Mouse (Mus musculus) lung, postnatal 14 days (tissue): ENCODE measurements around the gene Rassf3.

ENCODE experiments used
- DNase-seq: peaks from one replicate; pipeline ENCODE4 v3.0.0; 2021

Rassf3 gene

DNA sequence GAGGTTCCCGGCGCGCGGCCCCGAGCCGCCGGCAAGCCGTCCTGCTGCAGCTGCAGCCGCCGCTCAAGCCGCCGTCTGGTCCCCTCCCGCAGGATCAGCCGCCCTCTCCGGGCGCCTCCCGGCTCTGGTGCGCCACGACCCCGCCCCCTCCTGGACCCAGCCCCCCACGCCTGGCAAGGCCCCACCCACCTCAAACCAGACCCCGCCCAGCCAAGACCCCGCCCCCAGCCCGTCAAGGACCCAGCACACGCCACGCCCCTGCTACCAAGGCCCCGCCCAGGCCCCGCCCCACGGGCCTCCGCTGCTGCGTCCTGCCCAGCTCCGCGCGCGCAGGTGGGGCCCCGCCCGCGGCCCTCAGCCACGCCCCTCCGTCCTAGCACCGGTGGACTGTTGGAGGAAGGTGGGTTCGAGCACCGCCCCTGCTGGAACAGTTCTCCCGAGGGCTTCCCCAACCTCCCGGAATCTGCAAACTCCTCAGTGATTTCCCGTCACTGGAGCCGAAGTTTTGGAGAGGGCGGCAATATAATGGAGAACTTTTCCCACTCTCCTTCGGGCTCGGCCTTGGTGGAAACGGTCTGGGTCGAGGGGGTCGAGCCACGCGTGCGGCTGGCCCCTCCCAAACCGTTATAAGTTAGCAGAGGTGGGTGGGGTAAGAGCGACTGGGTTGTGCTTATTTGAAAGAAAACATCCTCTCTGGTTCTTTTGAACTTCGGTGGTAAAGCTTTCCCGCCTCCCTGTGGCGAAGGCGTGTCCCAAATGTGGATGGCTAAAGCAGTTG, at the start of gene Rassf3:
Rassf3 (minus strand) TSS at position 158 of the 778 bp plus-strand sequence.
- peak; percentile 98 for DNase-seq

DNA sequence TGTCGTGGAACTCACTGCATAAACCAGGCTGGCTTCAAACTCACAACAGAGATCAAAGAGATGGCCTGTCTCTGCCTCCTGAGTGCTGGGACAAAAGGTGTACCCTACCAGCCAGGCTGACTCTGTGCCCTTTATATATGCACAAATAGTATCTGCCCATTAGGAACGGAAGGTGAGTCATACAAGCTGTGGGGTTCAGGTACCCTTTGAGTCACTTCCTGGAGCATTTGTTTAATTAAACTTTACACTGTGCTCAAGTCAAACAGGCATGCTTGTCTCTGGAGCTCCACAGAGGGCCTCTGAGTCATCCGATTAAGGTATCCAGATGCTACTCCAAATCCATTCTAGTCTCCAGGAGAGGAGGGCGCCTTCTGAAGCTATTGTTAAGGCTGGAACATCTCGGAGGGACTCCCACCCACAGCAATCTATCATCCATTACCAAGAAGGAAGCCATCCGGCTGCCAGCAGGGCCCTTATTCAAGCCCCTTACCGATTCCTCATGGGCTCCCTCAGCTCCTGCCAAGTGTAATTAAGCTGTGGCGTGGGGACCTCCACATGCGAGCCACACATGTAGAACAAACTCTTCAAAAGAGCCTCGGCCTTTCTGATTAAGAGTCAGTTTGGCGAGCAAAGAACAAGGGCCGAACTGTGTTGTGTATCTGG, 44.9 kb upstream of the Rassf3 start:
- DNase-seq: no peak

DNA sequence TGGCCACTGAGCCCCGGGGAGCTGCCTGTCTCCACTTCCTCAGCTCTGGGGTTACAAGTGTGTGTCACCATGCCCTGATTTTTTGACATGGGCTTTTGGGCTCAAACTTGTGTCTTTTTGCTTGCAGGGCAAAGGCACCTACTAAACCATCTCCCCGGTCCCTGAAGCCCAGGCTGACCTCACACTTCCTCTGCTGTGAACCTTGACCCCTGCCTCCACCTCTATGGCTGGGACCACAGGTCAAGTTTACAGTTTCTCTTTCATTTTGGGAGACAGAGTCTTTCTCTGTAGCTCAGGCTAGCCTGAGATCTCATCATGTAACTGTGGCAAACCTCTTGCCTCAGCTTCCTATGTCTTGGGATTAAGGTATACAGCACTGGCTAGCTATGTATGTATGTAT, 43.6 kb upstream of the Rassf3 start:
- DNase-seq: no peak

DNA sequence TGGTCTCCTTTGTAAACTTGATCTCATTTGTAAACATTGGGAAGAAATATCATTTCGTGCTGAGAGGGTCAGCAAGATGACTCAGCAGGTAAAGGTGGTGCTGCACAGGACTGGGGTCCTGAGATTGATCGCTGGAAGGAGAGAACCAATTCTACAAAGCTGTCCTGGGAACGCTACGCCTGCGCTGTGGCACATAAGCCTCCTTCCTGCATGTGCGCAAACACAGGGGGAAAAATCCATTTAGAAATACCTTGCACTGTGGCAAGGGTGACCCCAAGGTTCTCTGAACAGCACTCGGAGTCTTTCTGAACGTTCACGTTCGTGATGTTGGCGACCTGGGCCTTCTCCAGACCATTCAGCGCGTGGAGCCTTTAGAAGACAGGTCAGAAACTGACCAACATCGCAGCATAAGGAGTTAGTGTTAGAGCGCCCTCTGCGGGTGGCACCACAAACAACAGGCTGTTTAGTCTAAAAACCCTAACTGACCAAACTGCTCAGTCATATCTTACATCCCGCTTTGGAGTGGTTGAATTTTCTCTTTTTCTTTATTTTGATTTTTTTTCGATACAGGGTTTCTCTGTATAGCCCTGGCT, 40.0 kb upstream of the Rassf3 start:
- peak; percentile 93 for DNase-seq

DNA sequence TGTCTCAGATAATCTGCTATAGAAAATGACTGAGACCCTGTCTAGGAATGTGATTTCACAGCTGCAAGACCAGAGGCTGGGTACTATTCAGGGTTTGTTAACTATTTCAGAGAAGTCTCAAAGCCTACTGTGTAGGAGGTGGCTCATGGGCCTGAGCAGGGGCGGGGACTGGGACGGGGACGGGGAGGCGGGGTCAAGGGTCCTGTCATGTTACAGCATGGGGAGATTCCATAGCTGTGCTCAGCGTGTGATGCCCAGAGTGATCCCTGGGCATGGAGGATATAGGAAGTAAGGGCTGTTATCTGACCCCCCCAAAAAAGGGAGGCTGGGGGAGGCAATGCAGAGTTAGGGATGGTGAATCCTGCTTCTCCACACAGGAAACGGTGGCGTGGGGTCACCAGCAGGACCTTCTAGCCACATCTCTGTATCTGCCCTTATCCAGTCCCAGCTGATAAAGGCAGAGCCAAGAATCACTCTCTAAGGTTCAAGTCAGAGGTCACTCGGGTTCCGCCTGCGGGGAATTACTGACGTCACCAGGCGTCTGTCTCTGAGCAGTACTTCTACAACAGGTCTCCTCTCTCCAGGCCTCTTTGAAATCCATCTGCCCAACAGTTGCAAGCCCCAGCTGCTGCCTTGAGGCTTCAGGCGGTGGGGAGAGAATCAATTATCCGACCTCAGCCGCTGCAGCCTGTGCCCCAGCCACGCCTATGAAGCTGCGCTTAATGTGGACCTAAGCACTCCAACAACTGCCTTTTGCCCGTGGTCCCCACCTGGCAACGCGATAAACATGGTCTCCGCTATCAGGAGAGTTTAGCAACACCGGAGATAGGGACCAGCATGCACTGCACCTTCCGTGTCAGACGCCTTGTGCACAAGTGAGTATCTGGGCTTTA, 33.9 kb upstream of the Rassf3 start:
- no peak for DNase-seq

DNA sequence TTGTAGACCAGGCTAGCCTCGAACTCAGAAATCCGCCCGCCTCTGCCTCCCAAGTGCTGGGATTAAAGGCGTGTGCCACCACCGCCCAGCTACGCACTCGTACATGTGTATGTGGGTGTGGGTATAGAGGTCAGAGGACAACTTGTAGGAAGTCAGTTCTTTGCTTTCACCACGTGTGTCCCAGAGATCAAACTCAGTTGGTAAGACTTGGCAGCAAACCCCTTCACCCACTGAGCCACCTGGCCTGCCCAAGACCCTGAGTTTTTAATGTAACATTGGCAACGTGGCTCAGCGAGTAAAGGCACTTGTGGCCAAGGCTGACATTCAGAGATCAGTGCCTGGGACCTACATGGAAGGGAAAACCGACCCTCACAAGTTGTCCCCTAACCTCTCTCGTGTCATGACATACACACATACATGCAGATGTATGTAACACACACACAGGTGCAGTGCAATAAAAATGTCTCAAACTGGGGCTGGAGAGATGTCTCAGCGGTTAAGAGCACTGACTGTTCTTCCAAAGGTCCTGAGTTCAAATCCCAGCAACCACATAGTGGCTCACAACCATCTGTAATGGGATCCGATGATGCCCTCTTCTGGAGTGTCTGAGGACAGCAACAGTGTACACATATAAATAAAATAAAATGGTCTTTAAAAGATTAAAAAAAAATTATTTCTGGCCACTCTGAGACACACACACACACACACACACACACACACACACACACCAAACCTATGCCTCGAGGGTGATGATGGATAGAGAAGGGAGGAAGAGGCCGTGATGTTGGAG, 31.8 kb upstream of the Rassf3 start:
- DNase-seq: no peak

DNA sequence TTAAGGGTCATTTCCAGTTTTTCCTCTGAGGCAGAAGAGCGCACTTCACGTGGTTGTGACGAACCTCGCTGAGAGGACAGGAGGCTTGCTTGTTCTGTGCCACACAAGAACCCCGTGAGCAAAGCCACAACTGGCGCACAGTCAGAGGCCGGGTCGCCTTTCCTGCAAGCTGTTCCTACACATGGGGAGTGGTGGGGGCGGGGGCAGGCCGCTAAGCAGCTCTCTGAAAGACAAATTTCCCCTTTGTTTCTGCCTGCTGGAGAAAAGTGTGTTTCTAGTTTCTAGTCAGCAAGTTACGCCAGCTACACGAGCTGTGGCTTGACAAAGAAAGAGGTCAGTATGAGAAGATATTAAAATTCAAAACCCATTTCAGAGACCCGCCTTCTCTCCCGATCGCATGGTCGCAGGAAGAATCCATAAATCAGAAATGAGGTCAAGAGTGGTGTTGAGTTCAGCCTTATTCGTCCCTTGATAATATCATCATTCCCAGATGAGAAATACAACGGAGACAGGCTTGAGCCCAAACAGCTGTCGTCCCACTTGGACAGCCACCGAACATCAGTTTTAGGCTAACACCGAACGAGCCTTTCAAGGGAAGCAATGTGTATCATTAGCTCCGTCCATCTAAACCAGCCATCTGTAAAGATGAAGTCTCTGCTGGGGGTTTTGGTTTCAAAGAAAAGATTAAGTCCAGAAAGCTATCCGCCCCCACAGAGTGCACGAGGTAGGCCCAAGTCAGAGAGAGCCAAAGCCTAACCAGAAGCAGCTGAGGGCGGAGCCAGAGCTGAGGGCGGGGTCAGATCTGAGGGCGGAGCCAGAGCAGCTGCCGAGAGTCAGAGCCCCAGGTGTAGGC, 30.8 kb upstream of the Rassf3 start:
- DNase-seq: peak; percentile 73

DNA sequence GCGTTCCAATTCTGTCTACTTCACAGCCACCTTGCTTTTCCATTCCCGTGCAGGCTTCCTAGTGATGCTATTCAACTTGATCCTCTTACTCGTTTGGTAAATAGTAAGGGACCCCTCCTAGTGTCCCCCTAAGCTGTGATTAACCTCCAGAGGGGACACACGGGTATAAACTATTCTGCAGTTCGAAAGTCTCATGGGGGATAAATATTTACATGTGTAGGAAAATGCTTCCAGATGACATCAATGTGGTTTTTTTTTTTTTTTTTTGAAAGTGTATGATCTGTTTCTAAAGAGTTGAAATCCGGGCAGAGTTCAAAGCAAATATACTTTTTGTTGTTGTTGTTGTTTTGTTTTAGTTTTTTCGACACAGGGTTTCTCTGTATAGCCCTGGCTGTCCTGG, 29.8 kb upstream of the Rassf3 start:
- no peak for DNase-seq

DNA sequence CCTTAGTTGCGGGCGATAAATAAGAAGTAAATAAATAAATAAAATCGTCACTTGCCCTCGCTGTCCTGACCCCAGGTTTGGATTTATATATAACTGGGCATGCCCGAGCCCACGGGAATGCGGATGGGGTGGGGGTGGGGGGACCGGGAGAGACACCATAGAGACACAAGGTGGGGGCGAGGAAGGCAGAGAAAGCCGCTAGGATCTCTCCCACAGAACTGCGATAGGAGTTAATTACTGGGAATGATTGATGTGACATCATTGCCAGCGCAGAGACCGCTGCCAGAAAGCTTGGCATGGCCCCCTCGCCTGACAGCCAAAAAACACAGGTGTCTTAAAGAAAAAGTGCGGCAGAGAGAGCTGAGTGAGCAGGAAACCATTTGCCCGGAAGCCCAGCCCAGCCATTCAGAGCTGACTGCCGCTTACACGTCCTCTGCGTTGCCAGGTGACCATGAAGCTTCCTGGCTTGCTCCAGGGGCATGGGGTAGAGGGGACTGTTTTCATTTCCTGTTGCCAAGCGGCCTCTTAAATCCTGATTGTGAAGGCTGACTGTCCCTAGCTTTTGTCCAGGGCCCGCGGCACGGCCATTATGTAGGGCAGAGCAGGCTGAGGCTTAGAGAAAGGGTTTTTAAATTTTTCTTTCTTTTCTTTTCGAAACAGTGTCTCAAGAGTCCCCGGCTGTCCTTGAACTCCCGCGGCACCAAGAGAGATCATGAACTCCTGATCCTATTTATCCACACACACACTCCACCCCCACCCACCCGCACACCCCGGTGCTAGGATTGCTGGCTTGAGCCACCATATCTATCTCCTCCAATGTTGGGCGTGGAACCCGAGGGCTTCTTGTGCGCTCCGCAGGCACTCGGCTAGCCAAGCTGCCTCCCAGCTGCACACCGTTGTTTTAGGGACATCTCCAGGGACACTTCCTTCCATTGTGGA, 29.1 kb upstream of the Rassf3 start:
- peak; percentile 80 for DNase-seq

DNA sequence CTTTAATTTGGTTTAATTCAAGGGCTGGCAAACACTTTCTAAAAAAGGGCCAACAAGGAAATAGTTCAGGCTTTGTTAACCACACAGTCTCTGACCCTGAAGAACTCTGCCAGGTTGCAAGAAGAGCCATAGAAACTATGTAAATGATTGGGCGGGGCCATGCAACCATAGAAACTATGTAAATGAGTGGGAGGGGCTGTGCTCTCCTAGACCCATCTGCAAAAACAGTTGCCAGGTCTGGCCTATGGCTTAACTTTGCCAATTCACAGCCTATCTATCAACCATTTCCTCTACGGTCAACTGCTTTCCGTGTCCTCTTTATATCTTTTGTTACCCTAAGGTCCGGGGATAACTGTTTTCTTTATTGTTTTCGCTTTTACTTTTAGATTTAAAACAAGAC, 25.0 kb upstream of the Rassf3 start:
- no peak for DNase-seq

DNA sequence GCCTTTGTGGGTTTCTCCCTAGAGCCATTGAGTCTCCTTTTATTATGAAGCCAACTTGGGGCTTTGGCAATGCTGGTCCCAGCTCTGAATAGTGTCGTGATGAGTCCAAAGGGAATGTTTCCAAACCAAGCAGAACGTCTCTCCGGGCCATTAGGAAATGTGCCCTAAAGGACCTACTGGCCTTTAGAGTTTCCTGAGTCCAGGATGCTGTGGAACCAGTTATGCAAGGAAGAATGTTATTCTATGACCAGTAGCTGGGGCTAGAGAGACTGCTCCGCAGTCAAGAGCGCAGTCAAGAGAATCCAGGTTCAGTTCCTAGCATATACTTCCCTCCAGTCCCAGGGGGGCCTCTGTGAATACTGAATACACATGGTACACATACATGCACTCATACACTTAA, 23.9 kb upstream of the Rassf3 start:
- peak; percentile 23 for DNase-seq

DNA sequence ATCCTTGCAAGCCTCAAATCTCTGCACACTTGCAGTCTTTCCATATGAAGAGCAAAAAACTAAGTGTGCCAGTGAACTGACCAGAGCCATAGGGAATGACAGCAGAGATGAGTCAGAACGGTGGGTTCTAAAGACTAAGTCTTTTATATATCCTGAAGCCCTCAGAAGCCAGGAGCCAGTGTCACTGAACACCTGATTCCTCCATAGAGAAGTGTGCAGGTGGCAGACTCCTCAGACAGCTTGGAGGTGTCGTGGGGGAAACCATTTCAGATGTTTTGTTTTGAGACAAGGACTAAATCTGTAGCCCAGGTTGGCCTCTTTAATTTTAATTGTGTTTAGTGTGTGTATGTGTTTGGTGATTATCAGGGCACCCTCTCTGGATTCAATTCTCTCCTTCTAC, 22.9 kb upstream of the Rassf3 start:
- DNase-seq: no peak

DNA sequence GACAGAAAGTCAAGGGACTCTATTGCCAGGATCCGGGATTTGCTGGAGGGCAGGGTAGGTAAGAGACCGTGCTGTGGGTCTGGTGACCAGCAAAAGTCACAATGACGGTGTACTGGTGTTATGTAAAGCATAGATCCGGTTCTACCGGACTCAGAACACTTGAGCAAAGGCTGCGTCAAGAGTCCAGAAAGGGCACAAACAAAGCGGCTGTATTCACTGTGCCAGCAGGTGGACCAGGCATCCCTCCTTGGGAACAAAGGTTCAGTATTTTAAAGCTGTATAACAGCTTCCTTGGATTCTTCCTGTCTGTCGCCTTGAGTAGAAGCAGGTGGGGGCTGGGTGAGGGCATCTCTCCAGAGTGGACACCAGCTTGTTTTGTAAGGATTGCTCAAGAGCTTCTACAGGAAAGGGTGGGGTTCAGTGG, 22.3 kb upstream of the Rassf3 start:
- peak; percentile 69 for DNase-seq

DNA sequence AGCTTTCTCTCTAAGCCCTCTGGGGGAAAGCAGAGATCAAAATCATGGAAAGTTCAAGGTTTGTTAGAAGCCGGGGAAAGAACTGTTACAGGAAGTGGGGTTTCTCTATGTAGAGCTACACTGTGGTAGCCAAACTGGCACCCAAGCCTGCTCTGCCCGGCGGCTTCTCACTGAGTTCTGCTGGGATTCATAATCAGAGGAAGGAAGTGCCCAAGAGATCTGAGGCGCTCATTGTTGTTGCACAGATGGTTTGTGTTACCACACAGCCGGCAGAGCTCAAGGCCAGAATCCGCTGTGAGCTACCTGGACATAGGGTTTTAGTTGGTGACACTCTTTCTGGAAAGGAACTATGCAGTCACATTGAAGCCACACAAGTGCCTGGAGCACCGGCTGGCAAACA, 21.8 kb upstream of the Rassf3 start:
- peak; percentile 52 for DNase-seq

DNA sequence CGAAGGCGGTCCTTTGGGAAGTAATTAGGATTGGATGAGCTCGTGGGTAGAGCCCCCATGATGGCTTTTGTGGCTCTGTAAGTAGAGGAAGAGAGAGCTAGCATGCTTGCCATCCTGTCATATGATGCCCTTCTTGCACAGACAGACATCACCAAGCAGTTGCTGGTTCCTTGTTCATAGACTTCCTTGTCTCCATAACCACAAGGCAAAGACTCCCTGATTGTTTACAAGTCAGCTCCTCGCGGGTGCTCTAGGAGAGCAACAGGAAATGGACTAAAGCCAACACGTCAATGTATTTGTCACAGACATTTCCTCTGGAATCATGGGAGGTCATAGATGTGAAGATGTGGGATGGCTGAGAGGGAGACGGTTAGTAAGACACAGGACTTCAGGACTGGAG, 20.5 kb upstream of the Rassf3 start:
- no peak for DNase-seq

DNA sequence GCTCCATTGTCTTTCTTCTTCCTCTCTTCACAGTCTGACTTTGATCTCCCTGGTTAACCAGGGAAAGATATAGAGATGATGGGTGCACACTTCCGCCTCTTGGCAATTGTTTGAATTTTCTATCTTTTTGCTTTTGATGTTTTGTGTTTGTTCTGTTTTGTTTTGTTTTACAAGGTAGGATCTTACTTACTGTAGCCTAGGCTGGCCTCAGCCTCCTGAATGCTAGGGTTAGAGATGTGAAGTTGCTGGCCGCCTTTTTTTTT, 17.9 kb upstream of the Rassf3 start:
- DNase-seq: no peak

DNA sequence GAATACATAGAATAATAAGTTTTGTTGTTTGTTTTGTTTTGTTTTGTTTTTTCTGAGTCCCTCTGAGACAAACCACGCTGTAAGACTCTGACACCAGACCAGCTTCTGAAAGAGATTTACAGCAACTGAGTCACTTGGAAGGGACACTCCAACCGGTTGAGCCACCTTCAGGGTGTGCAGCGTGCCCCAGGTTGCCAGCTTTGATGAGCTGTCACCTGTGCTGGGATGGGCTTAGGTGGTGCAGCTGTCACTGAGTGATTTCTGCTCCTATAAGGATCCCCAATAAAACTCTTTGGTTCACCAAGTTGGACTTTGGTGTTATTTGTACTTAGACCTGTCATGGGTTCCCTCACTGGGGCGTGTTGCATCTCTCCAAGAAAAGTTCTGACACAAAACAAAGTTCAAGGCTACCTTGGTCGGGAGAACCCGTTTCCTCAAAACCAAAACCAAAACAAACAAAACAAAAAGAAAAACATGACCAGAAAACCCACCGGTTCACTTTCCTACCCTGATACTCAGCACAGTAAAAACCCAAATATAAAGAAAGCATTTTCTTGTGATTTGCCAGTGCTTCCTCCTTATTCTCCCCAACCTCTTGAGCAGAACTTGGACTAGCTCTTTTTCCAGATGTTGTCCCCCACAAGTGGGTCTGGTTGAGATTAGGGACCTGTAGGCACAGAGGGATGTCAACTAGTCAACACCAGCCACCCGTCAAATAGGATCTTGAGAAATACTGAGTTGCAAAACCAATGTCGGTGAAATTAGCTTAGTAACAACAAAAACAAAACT, 17.4 kb upstream of the Rassf3 start:
- no peak for DNase-seq

DNA sequence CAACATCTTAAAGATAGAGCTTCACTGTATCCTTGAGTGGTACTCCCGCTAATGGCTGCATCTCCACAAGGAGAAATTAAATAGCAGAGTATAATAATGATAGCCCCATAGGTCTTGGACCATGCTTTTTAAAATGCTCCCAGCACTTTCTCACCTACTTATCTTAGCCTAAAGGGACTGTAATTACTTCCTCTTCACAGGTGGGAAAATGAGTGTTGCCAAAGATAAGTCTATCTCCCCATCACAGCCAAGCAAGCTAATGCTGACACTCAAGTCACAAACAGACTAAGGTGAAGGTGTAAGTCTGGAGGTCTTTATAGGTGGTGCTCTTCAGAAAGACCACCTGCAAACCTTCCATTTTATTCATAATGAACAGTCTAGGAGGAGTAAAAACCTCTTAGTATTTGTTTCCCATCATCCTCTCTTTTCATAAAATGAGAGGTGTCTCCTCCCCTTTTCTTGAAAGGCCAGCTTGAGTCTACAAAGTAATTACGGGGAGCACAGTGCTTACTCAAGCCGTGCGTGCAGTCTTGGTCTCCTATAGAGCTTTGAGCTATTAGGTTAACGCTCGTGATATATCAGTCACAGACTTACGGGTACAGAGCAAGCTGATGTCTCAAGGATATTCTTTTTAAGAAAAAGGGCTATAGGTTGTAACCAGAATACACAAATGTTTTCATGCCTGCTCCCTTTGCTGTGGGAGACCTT, 16.6 kb upstream of the Rassf3 start:
- DNase-seq: no peak

DNA sequence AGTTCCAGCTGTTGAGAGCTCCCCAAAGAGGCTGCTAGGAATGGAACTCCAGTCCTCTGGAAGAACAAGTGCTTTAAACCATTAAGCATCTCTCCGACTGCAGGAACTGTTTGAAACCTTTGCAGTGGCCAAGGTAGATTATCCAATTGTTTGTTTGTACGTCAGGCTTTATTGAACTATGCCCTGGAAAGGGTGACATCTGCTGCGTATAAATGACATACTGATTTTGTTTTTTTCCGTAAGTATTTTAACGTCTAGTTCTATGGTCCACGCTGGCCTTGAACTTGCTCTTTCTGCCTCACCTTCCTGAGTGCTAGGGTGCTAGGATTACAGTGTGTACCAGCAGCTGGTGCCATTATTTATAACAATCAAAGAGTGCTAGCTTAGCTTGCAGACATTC, 13.8 kb upstream of the Rassf3 start:
- DNase-seq: no peak
